Mouse (Mus musculus) layer of hippocampus, postnatal 25 days (tissue): ENCODE measurements around the gene Prkd2. TPM values are rescaled to one million over a fixed set of nuclear protein-coding genes. Genes with fewer than 3 reads are reported as not detected.

ENCODE experiments used
- DNase-seq, 2 experiments: peaks; one replicate each; pipeline ENCODE4 v3.0.0; 2022; ENCODE audit warnings: mixed read lengths in 2 of 2, low spot score in 1 of 2; ENCODE audit errors: extremely low spot score in 1 of 2
- total RNA-seq, 2 experiments: library from RNA; stranded (reverse); gene quantifications; 2 replicates each; pipeline ENCODE4 v1.2.3; 2021

Gene Prkd2
- total RNA-seq, 2 experiments from 2014 or later = 5.2 to 6.9 TPM

- no peak for DNase-seq
Observed at GRCm38 (mm10) chr7:16858336-16858735, 15.6 kb downstream of the Prkd2 start.

- peak in 1 of 2 experiments; percentile 77 for DNase-seq
Observed at GRCm38 (mm10) chr7:16859902-16860651, 17.4 kb downstream of the Prkd2 start.

GRCm38 (mm10) chr7:16867488-16867887 lies 24.8 kb downstream of the Prkd2 start:
- no peak for DNase-seq

GRCm38 (mm10) chr7:16869497-16869896 lies 26.8 kb downstream of the Prkd2 start:
- peak; percentile 65 to 70 for DNase-seq

GRCm38 (mm10) chr7:16871600-16871999 lies 28.9 kb downstream of the Prkd2 start:
- no peak for DNase-seq

GRCm38 (mm10) chr7:16872478-16872877 lies 29.8 kb downstream of the Prkd2 start:
- no peak for DNase-seq

GRCm38 (mm10) chr7:16873392-16873791 lies 30.7 kb downstream of the Prkd2 start:
- DNase-seq = no peak

- DNase-seq = peak; percentile 62 to 75
Observed at GRCm38 (mm10) chr7:16874190-16874589, 31.5 kb downstream of the Prkd2 start.

GRCm38 (mm10) chr7:16874756-16875309 lies 32.1 kb downstream of the Prkd2 start:
- peak; percentile 94 for DNase-seq

GRCm38 (mm10) chr7:16875310-16875325 lies 32.4 kb downstream of the Prkd2 start, which contains the start of gene Dact3:
TSS of gene Dact3 (plus strand) at chr7:16875317.
- no peak for DNase-seq

GRCm38 (mm10) chr7:16875326-16875725 lies 32.6 kb downstream of the Prkd2 start:
- no peak for DNase-seq

GRCm38 (mm10) chr7:16876006-16876405 lies 33.3 kb downstream of the Prkd2 start:
- DNase-seq = no peak

- DNase-seq = no peak
Observed at GRCm38 (mm10) chr7:16876608-16877007, 33.9 kb downstream of the Prkd2 start.

GRCm38 (mm10) chr7:16877717-16878116 lies 35.0 kb downstream of the Prkd2 start:
- DNase-seq = no peak

GRCm38 (mm10) chr7:16879796-16880547 lies 37.3 kb downstream of the Prkd2 start:
- DNase-seq = no peak

GRCm38 (mm10) chr7:16880615-16881014 lies 37.9 kb downstream of the Prkd2 start:
- DNase-seq = no peak

GRCm38 (mm10) chr7:16883162-16883561 lies 40.5 kb downstream of the Prkd2 start:
- DNase-seq = no peak

GRCm38 (mm10) chr7:16884334-16884733 lies 41.6 kb downstream of the Prkd2 start:
- no peak for DNase-seq

GRCm38 (mm10) chr7:16885271-16885776 lies 42.6 kb downstream of the Prkd2 start:
- DNase-seq = no peak

GRCm38 (mm10) chr7:16885905-16886304 lies 43.2 kb downstream of the Prkd2 start:
- DNase-seq = no peak

- no peak for DNase-seq
Observed at GRCm38 (mm10) chr7:16890536-16890935, 47.8 kb downstream of the Prkd2 start.

GRCm38 (mm10) chr7:16890944-16891343 lies 48.2 kb downstream of the Prkd2 start:
- DNase-seq = no peak
